Mouse (Mus musculus) intestine, postnatal 0 days (tissue): ENCODE data around the gene Prdm11. TPM values are rescaled to one million over a fixed set of nuclear protein-coding genes. Genes with fewer than 3 reads are reported as not detected.

ENCODE experiments used
- ATAC-seq: fragments of 200-750 bp; cut with Nextera tagmentation; 2 replicates; pipeline ENCODE4 v1.8.0; 2017; ENCODE audit warnings: mild to moderate bottlenecking, moderate TSS enrichment, moderate library complexity
- H3K27ac ChIP-seq: fragments of 300-500 bp; sonication (generic); 2 replicates; pipeline ENCODE4 v1.5.1; 2014; ENCODE audit warnings: mild to moderate bottlenecking, low read depth, low read length, moderate library complexity
- H3K27me3 ChIP-seq: fragments of 300-500 bp; sonication (generic); replicated peaks from 2 replicates; pipeline ENCODE4 v1.6.1; 2014; ENCODE audit warnings: low read length, mixed read lengths; ENCODE audit not compliant: control insufficient read depth, insufficient read depth
- H3K36me3 ChIP-seq: fragments of 300-500 bp; sonication (generic); 2 replicates; pipeline ENCODE4 v1.6.1; 2014; ENCODE audit warnings: mild to moderate bottlenecking, moderate library complexity; ENCODE audit not compliant: control insufficient read depth, insufficient read depth
- H3K4me1 ChIP-seq: fragments of 300-500 bp; sonication (generic); replicated peaks from 2 replicates; pipeline ENCODE4 v1.6.1; 2014; ENCODE audit warnings: antibody characterized with exemption, low read length, mixed read lengths; ENCODE audit not compliant: control insufficient read depth, insufficient read depth
- H3K4me2 ChIP-seq: fragments of 300-500 bp; sonication (generic); replicated peaks from 2 replicates; pipeline ENCODE4 v1.6.1; 2014; ENCODE audit warnings: low read depth, mild to moderate bottlenecking, moderate library complexity
- H3K4me3 ChIP-seq: fragments of 300-500 bp; sonication (generic); 2 replicates; pipeline ENCODE4 v1.5.1; 2014; ENCODE audit warnings: low read depth, low read length
- H3K9ac ChIP-seq: fragments of 300-500 bp; sonication (generic); 2 replicates; pipeline ENCODE4 v1.6.1; 2014; ENCODE audit warnings: mild to moderate bottlenecking, low read depth, low read length
- H3K9me3 ChIP-seq: fragments of 300-500 bp; sonication (generic); 2 replicates; pipeline ENCODE4 v1.6.1; 2016; ENCODE audit warnings: mixed run types; ENCODE audit not compliant: control insufficient read depth
- CTCF ChIP-seq: sonication (generic); IDR thresholded peaks from 2 replicates; pipeline ENCODE4 v1.5.1; 2016; ENCODE audit warnings: low read depth, mild to moderate bottlenecking, control low read depth, antibody characterized with exemption, moderate library complexity
- WGBS: fragments of 180-500 bp; shearing (Covaris S2); extraction: QIAGEN DNeasy Blood & Tissue Kit; methylation state at CpG from one replicate; pipeline ENCODE4 v1.1.7; 2014; 5-methylcytosine and 5-hydroxymethylcytosine counted together
- polyA plus RNA-seq: library from polyadenylated mRNA; unstranded; fragments of >200 nt; fragmentation: Nextera tagmentation; extraction: Ambion mirVana; gene quantifications from 2 replicates; pipeline ENCODE4 v1.2.1, GENCODE M21; 2015

Gene Prdm11
- polyA plus RNA-seq, 1 experiment from 2014 or later: 2.3 TPM

GRCm38 (mm10) chr2:93031021-93031420, 14.9 kb downstream of the Prdm11 start:
- Histone ChIP-seq H3K4me1 (0 out of 2 replicates have a peak, but pooled peaks cover 3% of the 10 kb centered on the region), H3K4me3 (no peak overlapping the region), H3K4me2 (no peak overlapping the region), H3K27me3 (no peaks in the 10 kb centered on the region), H3K9me3 (no peaks in the 10 kb centered on the region), H3K27ac (no peak overlapping the region), H3K36me3 (no peaks in the 10 kb centered on the region), H3K9ac (no peak overlapping the region)
- ATAC-seq: no peak
- no peak for TF ChIP-seq CTCF
- 61% methylated on average over 9 of the region's 9 CpGs for WGBS

DNA sequence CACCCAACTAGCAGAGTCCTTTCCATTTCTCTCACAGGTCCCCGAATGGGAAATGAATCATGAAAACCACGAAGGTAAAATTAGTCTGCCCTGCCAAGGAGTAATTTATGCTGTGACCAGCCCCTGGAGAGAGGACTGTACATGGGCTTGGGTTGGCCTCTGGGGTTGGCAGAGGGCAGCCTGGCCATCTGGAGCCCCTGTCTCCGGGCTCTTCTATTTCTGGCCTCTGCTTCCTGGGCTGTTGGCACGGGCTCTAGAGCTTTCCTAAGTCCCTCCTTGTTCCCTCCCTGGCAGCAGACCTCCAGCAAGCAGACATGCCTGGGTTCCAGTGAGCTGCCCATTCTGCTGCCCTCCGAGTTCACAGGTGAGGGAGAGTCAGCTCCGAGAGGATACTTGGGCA, 15.9 kb downstream of the Prdm11 start:
- no peaks in the 10 kb centered on the region for H3K27me3 ChIP-seq
- no peaks in the 10 kb centered on the region for H3K4me1 ChIP-seq
- H3K9me3 ChIP-seq: no peaks in the 10 kb centered on the region
- H3K27ac ChIP-seq: no peak overlapping the region
- H3K4me2 ChIP-seq: no peak overlapping the region
- H3K9ac ChIP-seq: no peak overlapping the region
- no peaks in the 10 kb centered on the region for H3K36me3 ChIP-seq
- 72% methylated on average over 6 of the region's 6 CpGs for WGBS
- H3K4me3 ChIP-seq: no peak overlapping the region
- no peak for TF ChIP-seq CTCF
- no peak for ATAC-seq

GRCm38 (mm10) chr2:93029267-93030060, 16.5 kb downstream of the Prdm11 start:
- 0 out of 2 replicates have a peak, but pooled peaks cover 3% of the 10 kb centered on the region for H3K4me1 ChIP-seq
- H3K27ac ChIP-seq: no peak overlapping the region
- 40% methylated on average over 14 of the region's 14 CpGs for WGBS
- ATAC-seq: peak; percentile 16
- no peak overlapping the region for H3K9ac ChIP-seq
- no peaks in the 10 kb centered on the region for H3K27me3 ChIP-seq
- no peaks in the 10 kb centered on the region for H3K36me3 ChIP-seq
- no peaks in the 10 kb centered on the region for H3K9me3 ChIP-seq
- H3K4me2 ChIP-seq: 0 out of 2 replicates have a peak overlapping the region, but pooled peaks have one; percentile 14
- no peak overlapping the region for H3K4me3 ChIP-seq
- TF ChIP-seq CTCF: peak; percentile 47

- no peaks in the 10 kb centered on the region for H3K36me3 ChIP-seq
- H3K4me1 ChIP-seq: 0 out of 2 replicates have a peak, but pooled peaks cover 4% of the 10 kb centered on the region
- H3K27me3 ChIP-seq: no peaks in the 10 kb centered on the region
- peak; percentile 52 for ATAC-seq
- TF ChIP-seq CTCF: peak; percentile 58
- no peak overlapping the region for H3K27ac ChIP-seq
- WGBS: 58% methylated on average over 6 of the region's 6 CpGs
- H3K4me2 ChIP-seq: 0 out of 2 replicates have a peak overlapping the region, but pooled peaks have one; percentile 14
- no peak overlapping the region for H3K9ac ChIP-seq
- no peak overlapping the region for H3K4me3 ChIP-seq
- no peaks in the 10 kb centered on the region for H3K9me3 ChIP-seq
Observed at GRCm38 (mm10) chr2:93028865-93029264, 17.1 kb downstream of the Prdm11 start.

GRCm38 (mm10) chr2:93027713-93028112, 18.3 kb downstream of the Prdm11 start:
- Histone ChIP-seq H3K9me3 (no peaks in the 10 kb centered on the region), H3K36me3 (no peaks in the 10 kb centered on the region), H3K9ac (no peak overlapping the region), H3K4me3 (no peak overlapping the region), H3K4me1 (0 out of 2 replicates have a peak, but pooled peaks cover 4% of the 10 kb centered on the region), H3K27ac (no peak overlapping the region), H3K4me2 (no peak overlapping the region), H3K27me3 (no peaks in the 10 kb centered on the region)
- WGBS: 78% methylated on average over 7 of the region's 7 CpGs
- ATAC-seq: peak; percentile 23; the same call in 1 of the 2 replicates
- no peak for TF ChIP-seq CTCF

- H3K9ac ChIP-seq: no peak overlapping the region
- H3K4me2 ChIP-seq: no peak overlapping the region
- no peak for ATAC-seq
- no peaks in the 10 kb centered on the region for H3K36me3 ChIP-seq
- H3K27ac ChIP-seq: no peak overlapping the region
- no peak overlapping the region for H3K4me3 ChIP-seq
- H3K27me3 ChIP-seq: no peaks in the 10 kb centered on the region
- 0 out of 2 replicates have a peak, but pooled peaks cover 4% of the 10 kb centered on the region for H3K4me1 ChIP-seq
- WGBS: 56% methylated on average over 3 of the region's 3 CpGs
- H3K9me3 ChIP-seq: no peaks in the 10 kb centered on the region
- TF ChIP-seq CTCF: no peak
Observed at GRCm38 (mm10) chr2:93024431-93024830, 21.5 kb downstream of the Prdm11 start.
